Mouse (Mus musculus): ENCODE measurements around the gene Sfswap.

Gene Sfswap

DNA sequence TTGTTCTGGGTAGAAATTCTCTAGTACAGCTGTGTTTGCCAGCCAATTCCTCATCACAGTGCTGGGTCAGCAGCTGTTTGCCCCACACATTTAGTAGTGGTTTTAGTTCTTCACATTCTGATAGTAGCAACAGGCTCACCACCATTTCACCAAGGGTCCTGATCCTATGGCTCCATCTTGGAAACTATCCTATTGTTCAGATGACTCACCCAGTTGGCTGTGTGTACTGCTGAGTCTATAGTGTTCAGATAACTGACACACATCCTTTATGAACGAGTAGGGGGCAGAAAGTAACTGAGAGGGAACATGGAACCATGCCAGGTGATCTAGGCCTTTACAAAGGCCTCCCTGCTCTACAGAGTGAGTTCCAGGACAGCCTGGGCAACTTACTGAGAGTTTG, 28.6 kb downstream of the Sfswap start:
- DNase-seq (ENCODE audit: low read depth, low spot score): no peak

DNA sequence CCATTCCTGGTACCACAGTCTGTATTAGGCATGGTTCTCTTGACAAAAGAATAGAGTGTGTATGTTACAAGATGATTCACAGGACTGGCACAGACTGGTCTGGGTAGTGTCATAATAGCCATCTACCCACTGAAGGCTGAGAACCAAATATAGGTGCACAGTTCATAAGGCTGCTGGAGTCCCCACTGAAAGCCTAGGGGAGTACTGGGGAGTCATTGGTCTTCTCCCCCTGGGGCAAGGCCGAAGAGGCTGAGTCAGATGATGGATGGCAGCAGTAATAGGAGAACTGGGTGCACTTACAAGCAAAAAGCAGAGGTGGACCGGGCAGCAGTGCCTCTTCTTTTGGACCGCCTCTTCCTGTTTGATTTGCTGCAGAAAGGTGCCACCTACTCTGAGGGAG, 32.7 kb downstream of the Sfswap start:
- DNase-seq (ENCODE audit: low read depth, low spot score): no peak

DNA sequence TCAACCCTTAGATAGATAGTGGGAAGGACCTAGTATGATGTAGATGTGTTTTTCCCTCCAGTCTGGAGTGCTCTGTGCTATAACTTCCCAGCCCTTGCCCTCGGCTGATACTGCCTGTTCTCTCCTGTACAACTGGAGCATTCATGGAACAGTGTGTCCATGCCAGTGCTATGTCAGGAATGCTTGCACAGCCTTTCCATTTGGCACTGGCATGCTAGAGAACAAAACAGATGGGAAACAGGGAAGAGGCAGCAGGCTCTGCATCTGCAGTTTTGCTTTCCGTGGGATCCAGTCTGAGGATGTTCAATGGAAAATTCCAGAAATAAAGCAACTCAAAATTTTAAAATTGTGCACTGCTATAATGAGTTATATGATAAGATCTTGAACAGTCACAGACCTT, 33.5 kb downstream of the Sfswap start:
- no peak for DNase-seq (ENCODE audit: low read depth, low spot score)

DNA sequence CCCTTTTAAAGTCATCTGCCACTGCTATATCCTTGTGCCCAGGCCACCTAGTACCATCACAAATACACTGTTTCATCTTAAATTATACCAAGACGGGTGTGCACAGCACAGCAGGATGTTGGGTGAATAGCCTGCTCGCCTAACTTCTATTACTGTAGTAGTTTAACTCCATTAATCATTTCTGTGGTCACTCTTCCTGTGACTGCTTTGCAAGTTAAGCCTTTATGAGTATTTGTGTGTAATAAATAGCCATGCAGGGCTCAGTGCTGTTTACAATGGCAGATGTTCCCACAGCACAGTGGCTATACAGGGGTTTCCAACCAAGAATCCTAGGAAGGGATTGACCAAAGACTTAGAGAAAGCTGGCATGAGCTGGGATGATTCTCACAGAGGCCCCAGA, 34.0 kb downstream of the Sfswap start:
- DNase-seq (ENCODE audit: low read depth, low spot score): no peak

DNA sequence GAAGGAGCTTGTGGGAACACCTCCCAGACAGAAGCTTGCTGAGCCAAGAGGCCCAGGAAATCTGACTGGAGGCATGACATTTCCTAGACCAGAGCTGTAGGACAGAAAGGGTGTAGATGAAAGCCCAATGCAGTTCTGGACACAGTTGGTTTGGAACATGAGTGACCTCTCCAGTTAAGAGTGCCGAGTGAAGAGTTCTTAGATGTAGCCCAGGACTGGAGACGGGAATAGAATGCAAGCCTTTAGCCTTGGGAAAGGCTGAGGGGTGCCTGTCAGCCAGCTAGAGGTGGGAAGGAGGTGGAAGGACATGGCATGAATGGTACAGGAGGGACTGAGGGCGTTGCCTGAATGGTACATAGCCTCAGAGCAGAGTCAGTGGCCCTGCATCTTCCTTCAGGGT, 34.4 kb downstream of the Sfswap start:
- no peak for DNase-seq (ENCODE audit: low read depth, low spot score)

DNA sequence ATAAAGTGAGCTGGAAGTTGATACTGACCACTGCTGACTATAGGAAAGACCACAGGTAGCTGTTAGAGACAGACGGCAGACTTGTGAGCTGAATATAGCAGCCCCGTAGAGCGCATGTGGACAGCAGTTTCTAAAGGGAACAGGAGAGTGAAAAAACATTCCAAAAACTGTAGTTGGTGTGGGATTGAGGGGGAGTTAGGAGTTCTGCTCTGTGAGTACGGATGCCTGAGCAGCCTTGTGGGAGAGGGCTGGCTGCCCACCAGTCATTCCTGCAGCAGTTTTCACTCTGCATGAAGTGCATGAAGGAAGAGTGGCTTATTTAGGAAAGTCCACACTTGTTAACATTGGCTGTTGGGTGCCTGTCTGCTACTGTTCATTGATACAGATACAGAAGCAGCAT, 37.8 kb downstream of the Sfswap start:
- no peak for DNase-seq (ENCODE audit: low read depth, low spot score)

DNA sequence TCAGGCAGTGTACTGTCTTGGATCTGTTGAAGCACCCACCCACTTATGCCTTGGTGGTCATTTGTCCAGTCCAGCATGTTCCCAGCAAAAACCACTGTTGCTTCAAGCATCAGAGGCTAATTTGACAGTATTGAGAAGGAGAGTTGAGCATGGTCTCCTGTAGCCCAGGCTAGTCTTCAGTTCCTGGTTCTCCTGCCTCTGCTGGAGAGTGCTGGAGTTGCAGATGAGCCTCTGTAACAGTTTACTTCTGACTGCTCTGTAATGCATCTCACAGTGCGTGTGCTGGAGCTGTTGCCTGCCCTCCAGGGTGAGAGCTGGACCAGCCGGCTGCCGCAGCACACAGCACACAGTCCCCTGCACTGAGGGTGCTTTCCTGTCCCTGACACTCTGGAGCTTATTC, 41.2 kb downstream of the Sfswap start:
- DNase-seq (ENCODE audit: low read depth, low spot score): no peak

DNA sequence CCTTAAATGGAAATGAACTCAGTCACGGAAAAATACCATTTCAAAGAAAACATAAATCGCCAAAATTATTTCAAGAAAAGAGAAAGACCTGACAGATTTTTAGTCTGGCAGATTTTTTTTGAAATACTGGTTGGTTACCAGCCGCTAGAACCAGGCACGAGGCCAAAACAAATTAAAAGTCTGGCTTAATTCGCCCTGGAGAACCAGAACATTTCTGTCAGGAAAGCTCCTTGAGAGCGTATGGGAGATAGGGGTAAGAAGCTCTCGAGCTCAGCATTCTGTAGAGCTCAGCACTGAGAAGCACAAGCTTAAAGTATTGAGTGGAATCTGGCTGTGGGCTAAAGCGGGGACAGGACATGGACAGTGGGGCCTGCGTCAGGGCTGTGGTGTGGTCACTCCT, 44.8 kb downstream of the Sfswap start:
- no peak for DNase-seq (ENCODE audit: low read depth, low spot score)

DNA sequence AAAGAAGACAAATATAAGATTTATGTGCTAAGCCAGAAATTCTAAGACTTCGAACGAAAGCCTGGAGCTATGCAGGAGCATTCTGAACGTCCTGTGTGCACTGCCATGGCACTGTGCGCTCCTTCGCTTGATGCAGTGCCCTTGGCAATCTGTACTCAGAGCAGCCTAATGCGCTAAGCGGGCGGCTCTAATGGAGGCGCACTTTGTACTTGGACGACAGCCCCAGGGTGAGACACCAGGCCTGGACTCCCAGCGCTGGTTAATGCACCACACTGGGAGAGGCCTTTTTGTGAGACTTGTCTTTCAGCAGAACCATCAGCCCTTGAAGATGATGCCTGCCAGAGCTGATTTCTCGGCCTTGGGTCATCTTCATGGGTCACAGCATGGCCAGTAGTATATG, 48.7 kb downstream of the Sfswap start:
- DNase-seq (ENCODE audit: low read depth, low spot score): no peak

DNA sequence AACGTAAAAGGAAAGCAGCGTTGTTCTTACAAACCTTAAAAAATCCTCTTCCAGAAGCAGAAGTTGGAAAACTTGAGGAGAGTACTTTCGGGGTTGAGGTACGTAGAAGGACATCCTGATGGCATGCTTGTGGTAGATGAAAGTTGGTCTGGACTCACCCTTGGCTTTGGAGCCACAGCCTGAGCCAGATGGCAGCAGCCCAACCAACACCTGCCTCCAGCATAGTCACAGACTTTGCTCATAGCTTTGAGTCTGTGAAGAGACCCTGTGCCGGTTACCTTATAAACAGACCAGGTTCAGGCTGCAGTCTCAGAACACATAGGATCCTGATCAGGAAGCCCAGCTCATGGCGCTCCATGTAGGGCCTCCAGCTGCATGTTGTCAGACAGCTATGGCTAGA, 49.8 kb downstream of the Sfswap start:
- DNase-seq (ENCODE audit: low read depth, low spot score): no peak

DNA sequence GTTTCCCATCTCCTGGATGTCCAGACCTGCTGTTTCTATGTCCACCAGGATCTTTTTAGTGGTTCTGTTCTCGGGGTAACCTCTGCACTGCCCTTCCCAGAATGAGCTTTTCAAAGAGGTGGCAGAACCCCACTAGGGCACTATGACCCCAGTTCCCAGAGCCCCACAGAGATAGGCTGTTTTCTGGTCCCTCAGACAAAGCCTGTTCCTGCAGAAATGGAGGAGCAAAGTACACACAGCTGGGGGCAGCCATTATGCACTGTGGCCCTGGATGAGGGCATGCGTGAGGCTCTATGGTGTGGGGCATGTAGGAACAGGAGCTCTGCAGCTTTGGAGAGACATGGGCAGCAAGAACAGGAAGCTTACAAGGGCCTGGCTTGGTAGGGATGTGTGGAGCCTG, 51.0 kb downstream of the Sfswap start:
- no peak for DNase-seq (ENCODE audit: low read depth, low spot score)

DNA sequence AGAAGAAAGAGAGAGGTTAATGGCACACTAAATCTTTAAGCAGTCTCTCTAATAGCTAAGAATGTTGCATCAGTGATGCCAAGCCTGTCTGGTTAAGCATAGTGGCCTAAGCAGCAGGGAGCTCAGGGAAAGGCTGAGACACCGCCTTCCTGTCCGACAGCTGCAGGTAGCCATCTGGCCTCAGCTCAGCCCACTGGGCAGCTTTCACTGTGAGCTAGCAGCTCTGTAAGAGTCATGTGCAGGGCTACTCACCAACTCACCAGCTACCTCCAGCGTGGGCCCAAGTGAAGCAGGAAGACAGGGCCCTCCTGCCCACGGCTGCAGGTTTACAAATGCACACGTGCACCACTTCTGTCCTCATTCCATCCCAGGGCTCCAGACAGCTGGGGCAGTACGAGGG, 52.6 kb downstream of the Sfswap start:
- DNase-seq (ENCODE audit: low read depth, low spot score): no peak

DNA sequence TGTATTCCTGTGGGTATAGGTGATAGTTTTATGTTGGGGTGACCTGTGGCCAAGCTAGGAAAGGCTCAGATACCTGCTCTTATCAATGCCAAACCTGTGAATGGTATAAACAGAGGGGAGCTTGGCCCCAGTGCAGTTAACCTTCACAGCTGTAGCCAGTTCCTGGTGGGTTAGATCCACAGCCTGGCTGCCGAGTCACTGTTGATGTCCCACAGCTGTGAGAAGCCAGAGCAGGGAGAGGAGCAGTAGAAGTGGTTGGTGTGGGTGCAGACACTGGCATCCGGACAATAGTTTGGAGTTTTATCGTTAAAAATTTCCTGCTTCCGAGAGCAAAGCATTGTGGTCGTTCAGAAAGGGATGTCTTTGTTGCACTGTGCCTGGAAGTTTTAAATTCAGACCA, 57.6 kb downstream of the Sfswap start:
- no peak for DNase-seq (ENCODE audit: low read depth, low spot score)

DNA sequence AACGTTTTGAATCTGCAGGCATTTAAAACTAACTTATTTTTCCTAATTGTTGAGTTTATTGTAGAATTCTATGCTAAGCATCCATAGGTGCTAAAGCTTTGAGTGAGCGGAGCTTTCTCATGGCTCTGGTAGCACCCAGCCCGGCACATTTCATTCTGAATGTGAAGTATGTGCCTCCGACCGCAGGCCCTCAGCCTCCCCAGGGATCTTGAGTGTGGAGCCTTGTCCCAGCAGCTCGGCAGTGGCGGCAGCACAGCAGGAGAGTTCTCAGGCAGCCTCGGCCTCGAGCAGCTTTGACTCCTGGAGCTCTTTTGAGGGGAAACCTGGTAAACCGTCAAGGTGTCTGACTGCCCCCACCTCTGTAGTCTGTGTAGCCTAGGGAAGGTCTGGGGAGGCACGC, 58.3 kb downstream of the Sfswap start:
- no peak for DNase-seq (ENCODE audit: low read depth, low spot score)

DNA sequence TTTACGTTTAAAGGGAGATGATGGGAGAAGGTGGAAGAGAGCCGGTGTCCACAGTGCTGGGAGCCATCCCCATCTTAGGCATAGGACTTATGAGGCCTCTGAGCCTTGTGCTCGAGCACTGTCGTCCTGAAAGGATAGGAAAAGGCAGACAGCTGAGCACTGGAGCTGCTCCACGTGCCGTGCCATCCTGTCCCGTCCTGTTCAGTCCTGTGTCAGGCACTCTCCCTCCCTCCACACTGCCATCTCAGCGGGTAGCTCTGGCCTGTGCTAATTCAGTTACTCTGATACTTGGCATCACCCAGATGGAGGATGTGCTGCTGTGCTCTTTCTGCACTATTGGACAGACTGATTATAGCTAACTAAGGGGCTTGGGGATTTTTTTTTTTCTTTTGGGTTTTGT, 61.3 kb downstream of the Sfswap start:
- no peak for DNase-seq (ENCODE audit: low read depth, low spot score)

DNA sequence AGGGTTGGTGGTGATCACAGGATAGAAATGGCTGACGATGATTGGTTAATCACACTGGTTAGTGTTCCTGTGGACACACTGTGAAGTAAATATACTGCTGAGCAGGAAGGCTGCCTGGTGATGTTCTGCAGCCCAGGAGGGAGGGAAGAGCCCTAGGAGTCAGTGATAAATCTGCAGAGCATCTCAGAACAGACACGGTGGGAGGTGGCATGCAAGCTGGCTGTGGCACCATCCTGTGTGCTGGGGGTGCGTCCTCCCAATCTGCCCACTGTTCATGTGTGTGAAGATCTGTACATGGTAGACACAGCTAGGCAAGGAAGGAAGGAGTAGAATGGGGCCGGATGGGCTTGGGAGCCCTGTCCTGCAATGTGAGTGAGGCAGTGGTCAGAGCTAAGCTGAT, 67.6 kb downstream of the Sfswap start:
- no peak for DNase-seq (ENCODE audit: low read depth, low spot score)

DNA sequence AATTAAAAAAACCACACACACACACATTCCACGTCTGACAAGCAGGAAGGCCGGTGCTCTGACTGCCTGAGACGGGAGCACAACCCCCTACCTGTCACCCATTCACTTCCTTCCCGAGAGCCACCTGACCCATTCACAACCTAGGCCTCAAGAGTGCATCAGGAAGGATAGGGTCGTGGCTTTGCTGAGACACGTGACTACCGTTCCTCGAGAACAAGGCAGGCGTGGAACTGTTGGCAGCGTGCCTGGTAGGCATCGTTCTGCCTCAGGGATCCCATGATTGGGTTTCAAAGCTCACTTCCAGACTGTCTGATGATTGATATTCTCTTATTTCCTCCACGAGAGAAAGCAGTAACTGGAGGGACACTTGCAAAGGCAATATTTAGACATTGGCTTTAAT, 77.2 kb downstream of the Sfswap start:
- no peak for DNase-seq (ENCODE audit: low read depth, low spot score)

DNA sequence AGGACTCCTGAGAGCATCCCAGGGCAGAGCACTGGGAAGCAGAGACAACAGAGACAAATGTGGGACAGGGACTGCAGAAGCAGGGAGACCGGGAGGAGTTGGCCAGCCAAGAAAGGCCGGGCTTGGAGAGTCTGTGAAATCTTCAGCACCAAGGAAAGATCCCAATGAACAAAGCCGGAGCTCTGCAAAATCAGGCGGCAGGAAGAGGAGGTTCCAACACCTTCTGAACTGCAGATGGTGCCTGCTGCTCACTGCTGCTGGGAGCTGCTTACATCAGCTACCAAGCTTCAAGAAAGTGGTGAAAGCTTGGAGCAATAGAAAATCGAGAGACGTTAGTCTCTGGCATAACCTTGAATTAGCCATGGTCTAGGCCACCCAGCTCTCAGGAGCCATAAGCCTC, 79.0 kb downstream of the Sfswap start:
- no peak for DNase-seq (ENCODE audit: low read depth, low spot score)

DNA sequence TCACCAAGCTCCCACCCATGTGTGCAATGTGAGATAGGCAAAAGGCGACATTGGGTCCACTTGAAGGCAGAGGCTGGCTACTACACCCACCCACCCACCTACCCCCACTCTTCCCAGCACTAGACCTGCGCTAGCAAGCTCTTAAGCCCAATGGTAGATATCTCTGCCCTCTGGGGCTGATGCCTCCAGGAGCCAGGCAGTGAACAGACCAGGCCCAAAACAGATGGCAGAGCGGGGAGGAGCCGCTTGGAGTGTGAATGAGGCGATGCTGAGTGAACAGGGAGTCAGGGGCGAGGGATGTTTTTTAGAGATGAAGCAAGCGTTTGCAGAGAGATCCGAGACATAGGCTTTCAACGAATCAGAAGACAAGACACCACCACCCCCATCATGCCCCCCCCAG, 79.6 kb downstream of the Sfswap start:
- DNase-seq (ENCODE audit: low read depth, low spot score): no peak

DNA sequence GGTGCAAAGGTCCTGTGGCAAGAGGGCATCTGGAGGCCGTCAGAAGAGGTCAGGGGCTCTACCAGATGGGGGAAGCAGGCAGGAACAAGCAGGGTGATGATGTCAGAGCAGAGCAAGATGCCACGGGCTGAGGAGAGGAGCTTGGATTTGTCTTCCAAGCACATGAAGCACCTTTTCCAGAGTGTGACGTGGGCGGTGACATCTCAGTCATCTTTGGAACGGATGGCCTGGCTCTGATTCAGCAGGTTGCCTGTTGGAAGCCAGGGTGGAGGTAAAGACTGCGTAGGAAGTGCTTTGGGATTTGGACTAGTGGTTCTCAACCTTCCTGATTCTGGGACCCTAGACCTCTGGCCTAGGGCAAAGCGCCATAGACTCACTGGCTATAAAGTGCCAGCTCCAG, 80.0 kb downstream of the Sfswap start:
- DNase-seq (ENCODE audit: low read depth, low spot score): no peak

DNA sequence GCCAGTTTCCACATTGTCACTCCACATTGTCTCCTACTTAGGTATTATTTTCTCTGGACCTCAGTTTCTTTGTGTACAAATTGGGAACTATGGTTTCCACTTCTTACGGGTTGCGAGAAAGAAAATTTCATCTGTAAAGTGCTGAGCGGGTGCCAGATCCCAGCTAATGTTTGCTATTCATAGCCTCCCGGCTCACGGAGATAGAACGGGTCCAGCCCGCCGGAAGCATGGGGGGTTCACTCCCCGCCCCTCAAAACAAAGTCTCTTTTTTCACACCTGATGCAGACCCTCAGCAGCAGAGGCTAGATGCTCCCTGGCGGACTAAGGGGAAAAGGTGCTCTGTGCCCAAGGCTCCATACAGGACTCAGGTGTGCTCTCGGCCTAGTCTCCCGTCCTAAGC, 82.3 kb downstream of the Sfswap start:
- no peak for DNase-seq (ENCODE audit: low read depth, low spot score)

DNA sequence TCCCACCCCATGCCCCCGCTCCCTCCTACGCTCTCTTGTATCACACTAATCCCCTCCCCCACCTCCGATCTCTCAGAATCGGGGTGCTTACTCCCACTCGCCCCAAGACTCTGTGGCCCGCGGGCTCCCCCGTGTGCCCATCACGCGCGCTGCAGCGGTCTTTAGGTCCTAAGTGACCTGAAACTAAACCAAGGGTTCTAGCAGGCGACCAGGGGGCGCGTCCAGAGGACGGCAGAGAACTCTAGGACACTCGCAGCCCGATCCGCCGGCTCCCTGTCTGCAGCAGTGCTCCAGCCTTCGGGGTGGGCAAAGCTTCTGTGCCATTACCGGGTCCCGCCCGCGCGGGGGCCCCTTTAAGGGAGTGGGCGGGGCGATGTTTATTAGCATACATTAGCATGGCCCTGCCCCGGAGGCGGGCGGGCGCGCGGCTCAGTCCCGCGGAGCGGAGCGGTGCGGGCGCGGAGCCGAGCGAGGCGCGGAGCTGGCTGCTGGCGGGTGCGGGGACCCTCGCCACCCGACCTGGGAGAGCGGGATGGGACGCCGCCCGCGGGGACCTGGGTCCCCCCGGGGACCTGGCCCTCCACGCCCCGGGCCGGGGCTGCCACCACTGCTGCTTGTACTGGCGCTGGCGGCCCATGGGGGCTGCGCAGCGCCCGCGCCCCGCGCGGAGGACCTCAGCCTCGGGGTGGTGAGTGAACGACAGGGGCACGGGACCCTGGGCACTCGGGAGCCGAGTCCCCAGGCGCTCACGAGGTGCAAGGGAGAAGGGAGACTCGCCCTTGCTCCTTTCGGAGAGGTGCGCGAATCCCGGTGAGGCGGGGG, 83.0 kb downstream of the Sfswap start, which contains the start of gene Mmp17:
Mmp17 (plus strand) TSS at position 409 of the 822 bp plus-strand sequence.
- peak; percentile 86 for DNase-seq (ENCODE audit: low read depth, low spot score)

DNA sequence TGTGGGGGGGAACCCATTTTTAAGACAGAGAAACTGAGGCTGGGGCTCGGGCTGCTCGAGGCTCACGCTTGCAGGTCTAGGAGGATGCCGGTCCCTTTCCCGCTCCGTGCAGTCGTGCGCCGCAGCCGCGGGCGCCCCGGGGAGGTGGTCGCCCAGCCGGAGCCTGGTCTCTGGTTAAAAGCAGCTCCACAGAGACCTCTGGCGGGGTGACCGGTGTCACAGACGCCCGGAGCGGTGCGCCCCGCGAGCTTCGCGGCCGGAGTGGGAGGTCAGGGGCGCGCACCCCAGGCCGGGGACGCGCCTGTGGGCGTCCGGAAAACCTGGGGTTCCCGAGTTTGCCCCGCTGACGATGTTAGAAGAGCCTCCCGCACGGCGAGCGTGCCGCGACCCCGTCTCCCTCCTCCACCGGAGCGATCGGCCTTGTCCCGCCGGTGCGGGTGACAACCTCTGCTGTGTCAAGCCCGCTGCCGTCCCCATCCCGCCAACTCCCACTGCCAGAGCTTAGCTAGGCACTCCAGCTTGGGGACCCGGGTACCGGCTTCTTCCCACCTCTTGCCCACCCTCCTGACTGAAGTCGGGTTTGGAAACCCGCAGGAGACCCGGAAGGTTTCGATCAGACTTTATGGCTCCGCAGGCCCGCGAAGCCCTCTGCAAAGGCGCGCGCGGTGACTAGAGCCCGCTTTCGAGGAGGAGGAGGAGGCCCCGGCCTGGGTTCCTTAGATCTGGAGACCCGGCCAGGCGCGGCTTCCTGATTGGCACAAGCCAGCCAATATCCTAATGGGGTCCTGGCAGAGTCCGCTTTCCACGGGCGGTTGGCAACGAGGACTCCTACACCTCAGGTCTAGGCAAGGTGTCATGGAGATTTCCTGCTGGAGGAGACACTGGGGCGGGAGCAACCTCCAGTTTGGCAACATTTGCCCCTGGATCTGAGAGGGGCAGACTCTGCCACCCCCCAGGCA, 83.8 kb downstream of the Sfswap start:
- DNase-seq (ENCODE audit: low read depth, low spot score): no peak
